9 mouse cellular contexts compared by ENCODE assay signal in the genomic region with DNA sequence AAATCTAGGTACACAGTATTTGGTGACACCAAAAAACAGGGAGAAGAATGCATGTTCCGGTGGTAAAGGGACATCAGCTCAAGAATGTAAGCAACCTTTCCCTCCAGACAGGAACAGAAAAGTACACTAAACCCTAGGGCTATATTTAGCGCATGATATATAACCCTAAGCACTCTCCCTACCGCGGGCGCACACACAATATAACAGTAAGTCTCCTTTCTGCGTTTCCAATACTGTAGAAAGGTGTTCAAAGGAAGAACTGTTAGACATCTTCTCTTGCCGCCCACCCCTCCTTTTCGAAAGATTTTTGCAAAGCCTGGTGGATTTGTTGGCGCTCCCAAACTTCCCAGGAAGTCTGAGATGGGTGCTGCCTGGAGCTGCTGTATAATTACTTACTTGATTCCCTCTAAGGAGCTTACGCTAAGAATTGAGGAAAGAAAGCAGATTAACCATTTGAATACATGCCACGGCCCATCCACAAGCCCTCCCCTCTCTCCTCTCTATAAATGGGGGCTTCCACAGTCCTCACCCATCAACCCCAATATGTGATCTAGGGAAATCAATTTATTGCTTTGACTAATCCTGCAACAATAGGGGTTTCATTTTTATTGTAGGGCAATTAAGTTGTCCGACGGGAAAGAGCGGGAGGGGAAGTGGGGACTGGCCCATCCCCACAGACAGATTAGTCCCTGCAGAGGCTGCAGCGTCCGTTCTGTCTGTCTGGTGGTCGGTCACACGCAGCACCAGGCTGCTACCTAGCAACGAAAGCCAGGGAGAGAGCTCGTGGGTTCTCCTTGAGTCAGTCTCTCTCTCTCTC. TPM values are rescaled to one million over a fixed set of nuclear protein-coding genes. Genes with fewer than 3 reads are reported as not detected.
DNase-seq lines count a peak whose midpoint lies in the region; ATAC-seq and TF ChIP-seq lines count a peak whose summit lies in the region.
"Had no signal": no experiment of that assay in that cellular context is flagged by ENCODE, and none has a peak within 500 bp of the region (broad histone marks: within the 10 kb centered on the region; RNA-seq: fewer than 3 reads in every experiment).

No protein-coding gene starts in this region.

- no peak overlapping the region for H3K9ac ChIP-seq in liver, embryonic 11.5 days (ENCODE audit: low read depth, low read length)
- H3K9ac ChIP-seq in liver, postnatal 0 days (replicated peaks): no peak overlapping the region
- no peak overlapping the region for H3K9ac ChIP-seq in forebrain, embryonic 11.5 days (ENCODE audit: low read length)
- no peak overlapping the region for H3K9ac ChIP-seq in limb, embryonic 11.5 days (ENCODE audit: low read length)
- no peak overlapping the region for H3K9ac ChIP-seq in stomach, embryonic 14.5 days (replicated peaks; ENCODE audit: low read depth, low read length)

- peak overlapping the region; percentile 6; the same call in 1 of the 2 replicates for H3K4me3 ChIP-seq in liver, embryonic 11.5 days (ENCODE audit: low read depth, low read length)
- H3K4me3 ChIP-seq in liver, postnatal 0 days (ENCODE audit: low read depth, low read length): no peak overlapping the region
- H3K4me3 ChIP-seq in forebrain, embryonic 11.5 days (ENCODE audit: low read depth, low read length): peak overlapping the region; percentile 67
- no peak overlapping the region for H3K4me3 ChIP-seq in limb, embryonic 11.5 days (ENCODE audit: low read depth, low read length)
- peak overlapping the region; percentile 60; the same call in 1 of the 2 replicates for H3K4me3 ChIP-seq in stomach, embryonic 14.5 days (ENCODE audit: low read depth, low read length)

- no peak for ATAC-seq in liver, embryonic 11.5 days (replicated peaks; ENCODE audit: low FRiP score)
- no peak for ATAC-seq in liver, postnatal 0 days
- peak; percentile 47 for ATAC-seq in forebrain, embryonic 11.5 days (replicated peaks; ENCODE audit: low FRiP score)
- ATAC-seq in limb, embryonic 11.5 days (ENCODE audit: insufficient number of reproducible peaks, low FRiP score, low TSS enrichment, low read depth): no peak
- ATAC-seq in stomach, embryonic 14.5 days (ENCODE audit: insufficient number of reproducible peaks, insufficient read depth, low FRiP score, low read depth): no peak

- no peak for DNase-seq in liver, embryonic 11.5 days (ENCODE audit: low spot score)
- DNase-seq in liver, postnatal 0 days: no peak
- peak; percentile 57 for DNase-seq in forebrain, embryonic 11.5 days (ENCODE audit: low spot score)
- peak; percentile 38 for DNase-seq in limb, embryonic 11.5 days (ENCODE audit: low spot score)
- no peak for DNase-seq in left cerebral cortex, postnatal 10 days (ENCODE audit: extremely low spot score in 1 of 2, low spot score in 2 of 2)
- DNase-seq in right cerebral cortex, adult 2 months (ENCODE audit: low spot score in 2 of 2): no peak
- DNase-seq in gastrocnemius, postnatal 4 days (ENCODE audit: low spot score in 2 of 2): no peak
- DNase-seq: thymus, postnatal 25 days had no signal

- TF ChIP-seq EP300 in liver, postnatal 0 days (IDR thresholded peaks at IDR 0.05; ENCODE audit: low read depth): no peak

- H3K27ac ChIP-seq in liver, embryonic 11.5 days (ENCODE audit: low read depth, low read length): no peak overlapping the region
- no peak overlapping the region for H3K27ac ChIP-seq in liver, postnatal 0 days (ENCODE audit: low read depth)
- no peak overlapping the region for H3K27ac ChIP-seq in forebrain, embryonic 11.5 days (ENCODE audit: low read depth, low read length)
- no peak overlapping the region for H3K27ac ChIP-seq in limb, embryonic 11.5 days (replicated peaks; ENCODE audit: low read depth, low read length)
- H3K27ac ChIP-seq in stomach, embryonic 14.5 days (ENCODE audit: low read length): no peak overlapping the region

- intact Hi-C loops in left cerebral cortex, postnatal 10 days (cut with DNase I): no loop called here

- peak overlapping the region; percentile 2 for H3K4me2 ChIP-seq in liver, embryonic 11.5 days
- H3K4me2 ChIP-seq in liver, postnatal 0 days (ENCODE audit: low read depth, low read length): no peak overlapping the region
- peak overlapping the region; percentile 95 for H3K4me2 ChIP-seq in forebrain, embryonic 11.5 days (ENCODE audit: low read depth, low read length, severe bottlenecking)
- H3K4me2 ChIP-seq in limb, embryonic 11.5 days (ENCODE audit: low read depth, severe bottlenecking): no peak overlapping the region
- H3K4me2 ChIP-seq in stomach, embryonic 14.5 days (replicated peaks; ENCODE audit: low read depth, low read length): peak overlapping the region; percentile 99

- H3K36me3 ChIP-seq in liver, embryonic 11.5 days (ENCODE audit: control insufficient read depth, insufficient read depth, low read length): no peaks in the 10 kb centered on the region
- H3K36me3 ChIP-seq in liver, postnatal 0 days (replicated peaks; ENCODE audit: insufficient read depth, low read length): no peaks in the 10 kb centered on the region
- H3K36me3 ChIP-seq in forebrain, embryonic 11.5 days (ENCODE audit: control insufficient read depth, insufficient read depth, low read length): no peaks in the 10 kb centered on the region
- H3K36me3 ChIP-seq in limb, embryonic 11.5 days (ENCODE audit: control insufficient read depth, insufficient read depth, low read length): no peaks in the 10 kb centered on the region
- H3K36me3 ChIP-seq in stomach, embryonic 14.5 days (ENCODE audit: control insufficient read depth, insufficient read depth, low read length): no peaks in the 10 kb centered on the region

- peaks cover 67% of the 10 kb centered on the region for H3K27me3 ChIP-seq in liver, embryonic 11.5 days (replicated peaks; ENCODE audit: control insufficient read depth, insufficient read depth, low read length)
- peaks cover 56% of the 10 kb centered on the region for H3K27me3 ChIP-seq in liver, postnatal 0 days (ENCODE audit: insufficient read depth, low read length)
- H3K27me3 ChIP-seq in forebrain, embryonic 11.5 days (ENCODE audit: control insufficient read depth, insufficient read depth, low read length): peaks cover 31% of the 10 kb centered on the region
- H3K27me3 ChIP-seq in limb, embryonic 11.5 days (ENCODE audit: control insufficient read depth, insufficient read depth, low read length): peaks cover 55% of the 10 kb centered on the region
- H3K27me3 ChIP-seq in stomach, embryonic 14.5 days (ENCODE audit: control insufficient read depth, insufficient read depth, low read length): peaks cover 25% of the 10 kb centered on the region; the same call in 1 of the 2 replicates

- 7% methylated on average over 20 of the region's 20 CpGs for WGBS in liver, embryonic 11.5 days
- 5% methylated on average over 20 of the region's 20 CpGs for WGBS in liver, postnatal 0 days (ENCODE audit: insufficient replicate concordance)
- WGBS in forebrain, embryonic 11.5 days: 2% methylated on average over 20 of the region's 20 CpGs
- 5% methylated on average over 20 of the region's 20 CpGs for WGBS in limb, embryonic 11.5 days
- WGBS in stomach, embryonic 14.5 days: 3% methylated on average over 20 of the region's 20 CpGs

- no peak for TF ChIP-seq CTCF in liver, postnatal 0 days (IDR thresholded peaks at IDR 0.05; ENCODE audit: low read depth)

- peaks cover 4% of the 10 kb centered on the region for H3K4me1 ChIP-seq in liver, embryonic 11.5 days (replicated peaks; ENCODE audit: control insufficient read depth, insufficient read depth, low read length)
- H3K4me1 ChIP-seq in liver, postnatal 0 days (ENCODE audit: insufficient read depth): peaks cover 11% of the 10 kb centered on the region
- H3K4me1 ChIP-seq in forebrain, embryonic 11.5 days (replicated peaks; ENCODE audit: control insufficient read depth, insufficient read depth, low read length): peaks cover 4% of the 10 kb centered on the region; the same call in 1 of the 2 replicates
- peaks cover 16% of the 10 kb centered on the region for H3K4me1 ChIP-seq in limb, embryonic 11.5 days (ENCODE audit: control insufficient read depth, insufficient read depth, low read length)
- 0 out of 2 replicates have a peak, but pooled peaks cover 5% of the 10 kb centered on the region for H3K4me1 ChIP-seq in stomach, embryonic 14.5 days (ENCODE audit: control insufficient read depth, insufficient read depth, low read length)

- H3K9me3 ChIP-seq in liver, embryonic 11.5 days (ENCODE audit: control insufficient read depth, low read length): no peaks in the 10 kb centered on the region
- no peaks in the 10 kb centered on the region for H3K9me3 ChIP-seq in liver, postnatal 0 days (ENCODE audit: low read length)
- H3K9me3 ChIP-seq in forebrain, embryonic 11.5 days (ENCODE audit: control insufficient read depth, low read length): no peaks in the 10 kb centered on the region
- H3K9me3 ChIP-seq in limb, embryonic 11.5 days (ENCODE audit: control insufficient read depth, low read length): no peaks in the 10 kb centered on the region
- H3K9me3 ChIP-seq in stomach, embryonic 14.5 days (ENCODE audit: control insufficient read depth, low read depth, low read length): no peaks in the 10 kb centered on the region

RNA-seq across cellular contexts. Expression of a gene that starts 1.5 kb away (rescaled TPM):
- 0.22 and 0.29 TPM in 2 replicates for polyA plus RNA-seq in liver, embryonic 11.5 days (2014; fragmentation: Nextera tagmentation; extraction: Ambion mirVana)
- polyA plus RNA-seq in liver, postnatal 0 days (2015; fragmentation: Nextera tagmentation; extraction: Ambion mirVana): 0.02 and 0.05 TPM in 2 replicates
- polyA plus RNA-seq in forebrain, embryonic 11.5 days (2014; fragmentation: Nextera tagmentation; extraction: Ambion mirVana): 3.0 and 3.1 TPM in 2 replicates
- polyA plus RNA-seq in limb, embryonic 11.5 days (2014; fragmentation: Nextera tagmentation; extraction: Ambion mirVana): 0.03 and 0.07 TPM in 2 replicates
- polyA plus RNA-seq in stomach, embryonic 14.5 days (2014; fragmentation: Nextera tagmentation; extraction: Ambion mirVana): 0.84 and 1.00 TPM in 2 replicates
- total RNA-seq in left cerebral cortex, postnatal 10 days (2021): under 1 TPM; 0.12 to 0.15 TPM
- under 1 TPM; 0.05 to 0.10 TPM for total RNA-seq in gastrocnemius, postnatal 4 days (2021)

Comparison
In these comparisons a context has a peak if more than half of its experiments do, and no peak if none do; other contexts are left out.
1. H3K4me2 ChIP-seq: peak in liver, embryonic 11.5 days (single experiment), forebrain, embryonic 11.5 days (single experiment) and stomach, embryonic 14.5 days (single experiment); none in liver, postnatal 0 days (single experiment) and limb, embryonic 11.5 days (single experiment).
2. H3K4me3 ChIP-seq: peak in liver, embryonic 11.5 days (single experiment), forebrain, embryonic 11.5 days (single experiment) and stomach, embryonic 14.5 days (single experiment); none in liver, postnatal 0 days (single experiment) and limb, embryonic 11.5 days (single experiment).
3. DNase-seq: peak in forebrain, embryonic 11.5 days (single experiment) and limb, embryonic 11.5 days (single experiment); none in liver, embryonic 11.5 days (single experiment), liver, postnatal 0 days (single experiment), left cerebral cortex, postnatal 10 days (0 of 2), right cerebral cortex, adult 2 months (0 of 2) and gastrocnemius, postnatal 4 days (0 of 2).